Mouse (Mus musculus): ENCODE measurements at regions not wholly inside any gene's neighbourhood (a gene's known extent, or its start where the extent isn't known, plus 50 kb on each side); places are given as distances from the start of the nearest gene placed in this dataset.

GRCm38 (mm10) chr17:82731561-82731960 lies 483.5 kb upstream of the Pkdcc start:
- TF ChIP-seq GATA4 (IDR thresholded peaks at IDR 0.05; ENCODE audit: insufficient replicate concordance, low read length), result no peak

- no peak for TF ChIP-seq GATA4 (IDR thresholded peaks at IDR 0.05; ENCODE audit: insufficient replicate concordance, low read length)
Observed at GRCm38 (mm10) chr17:82742445-82742844, 472.6 kb upstream of the Pkdcc start.

GRCm38 (mm10) chr17:82757400-82757799 lies 457.7 kb upstream of the Pkdcc start:
- TF ChIP-seq GATA4 (IDR thresholded peaks at IDR 0.05; ENCODE audit: insufficient replicate concordance, low read length), result no peak

- no peak for TF ChIP-seq GATA4 (IDR thresholded peaks at IDR 0.05; ENCODE audit: insufficient replicate concordance, low read length)
Observed at GRCm38 (mm10) chr17:82779096-82779495, 436.0 kb upstream of the Pkdcc start.

GRCm38 (mm10) chr17:82822129-82822528 lies 393.0 kb upstream of the Pkdcc start:
- no peak for TF ChIP-seq GATA4 (IDR thresholded peaks at IDR 0.05; ENCODE audit: insufficient replicate concordance, low read length)

- TF ChIP-seq GATA4 (IDR thresholded peaks at IDR 0.05; ENCODE audit: insufficient replicate concordance, low read length), result no peak
Observed at GRCm38 (mm10) chr17:82824057-82824456, 391.0 kb upstream of the Pkdcc start.

GRCm38 (mm10) chr17:82824619-82825018 lies 390.5 kb upstream of the Pkdcc start:
- no peak for TF ChIP-seq GATA4 (IDR thresholded peaks at IDR 0.05; ENCODE audit: insufficient replicate concordance, low read length)

GRCm38 (mm10) chr17:82827170-82827569 lies 387.9 kb upstream of the Pkdcc start:
- TF ChIP-seq GATA4 (IDR thresholded peaks at IDR 0.05; ENCODE audit: insufficient replicate concordance, low read length), result no peak

GRCm38 (mm10) chr17:82827841-82828240 lies 387.3 kb upstream of the Pkdcc start:
- no peak for TF ChIP-seq GATA4 (IDR thresholded peaks at IDR 0.05; ENCODE audit: insufficient replicate concordance, low read length)

- TF ChIP-seq GATA4 (IDR thresholded peaks at IDR 0.05; ENCODE audit: insufficient replicate concordance, low read length), result no peak
Observed at GRCm38 (mm10) chr17:82828434-82828997, 386.6 kb upstream of the Pkdcc start.

- TF ChIP-seq GATA4 (IDR thresholded peaks at IDR 0.05; ENCODE audit: insufficient replicate concordance, low read length), result no peak
Observed at GRCm38 (mm10) chr17:82829415-82829814, 385.7 kb upstream of the Pkdcc start.

- TF ChIP-seq GATA4 (IDR thresholded peaks at IDR 0.05; ENCODE audit: insufficient replicate concordance, low read length), result no peak
Observed at GRCm38 (mm10) chr17:82834177-82834576, 380.9 kb upstream of the Pkdcc start.

- no peak for TF ChIP-seq GATA4 (IDR thresholded peaks at IDR 0.05; ENCODE audit: insufficient replicate concordance, low read length)
Observed at GRCm38 (mm10) chr17:82836115-82836514, 379.0 kb upstream of the Pkdcc start.

GRCm38 (mm10) chr17:82846776-82847494 lies 368.2 kb upstream of the Pkdcc start:
- TF ChIP-seq GATA4 (IDR thresholded peaks at IDR 0.05; ENCODE audit: insufficient replicate concordance, low read length), result no peak

GRCm38 (mm10) chr17:82857199-82858147 lies 357.6 kb upstream of the Pkdcc start:
- no peak for TF ChIP-seq GATA4 (IDR thresholded peaks at IDR 0.05; ENCODE audit: insufficient replicate concordance, low read length)

- TF ChIP-seq GATA4 (IDR thresholded peaks at IDR 0.05; ENCODE audit: insufficient replicate concordance, low read length), result no peak
Observed at GRCm38 (mm10) chr17:82860391-82860790, 354.7 kb upstream of the Pkdcc start.

Data from liver, adult (tissue).